Mouse (Mus musculus): ENCODE measurements around the gene Idi1.
"Not testable (repeated sequence)": the region's sequence is repeated elsewhere in the genome, so short reads cannot be mapped to it uniquely, and the experiment has no call there.

The Idi1 gene

DNA sequence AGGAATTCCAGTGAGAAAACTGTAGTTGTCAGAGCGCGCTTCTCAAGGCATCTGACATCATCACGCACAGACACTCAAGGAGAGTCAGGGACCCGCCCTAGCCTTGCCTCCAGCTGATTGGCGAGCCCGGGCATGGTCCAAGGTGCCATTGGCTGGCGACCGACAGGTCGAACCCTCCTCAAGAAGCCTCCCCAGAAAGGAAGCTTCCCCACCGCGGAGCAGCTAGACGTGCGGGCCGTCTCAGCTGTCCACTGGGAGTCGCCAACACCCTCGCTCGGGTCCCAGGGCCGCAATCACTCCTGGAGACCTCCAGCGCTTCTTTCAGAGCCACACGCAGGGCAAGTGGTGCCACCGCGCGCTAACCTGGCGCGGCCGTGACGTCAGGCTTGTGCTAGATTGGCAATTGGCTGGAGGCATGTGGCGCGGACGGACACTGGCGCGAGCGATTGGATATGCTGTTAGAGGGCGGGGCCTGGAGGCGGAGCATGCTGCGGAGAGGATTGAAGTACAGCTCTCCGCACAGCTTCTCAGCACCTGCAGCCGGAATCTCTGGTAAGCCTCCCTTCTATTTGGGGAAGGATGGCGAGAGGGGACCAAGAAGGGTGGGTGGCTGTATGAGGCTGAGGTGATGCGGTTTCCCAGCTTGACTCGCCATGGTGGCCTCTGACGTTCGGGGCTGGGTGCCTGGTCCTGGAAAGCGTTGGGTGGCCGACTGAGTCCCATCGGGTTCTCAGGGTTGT is at the start of gene Idi1:
Idi1 (plus strand) TSS at position 57 of the 740 bp plus-strand sequence.
- DNase-seq (ENCODE audit: low spot score), result peak; percentile 96

DNA sequence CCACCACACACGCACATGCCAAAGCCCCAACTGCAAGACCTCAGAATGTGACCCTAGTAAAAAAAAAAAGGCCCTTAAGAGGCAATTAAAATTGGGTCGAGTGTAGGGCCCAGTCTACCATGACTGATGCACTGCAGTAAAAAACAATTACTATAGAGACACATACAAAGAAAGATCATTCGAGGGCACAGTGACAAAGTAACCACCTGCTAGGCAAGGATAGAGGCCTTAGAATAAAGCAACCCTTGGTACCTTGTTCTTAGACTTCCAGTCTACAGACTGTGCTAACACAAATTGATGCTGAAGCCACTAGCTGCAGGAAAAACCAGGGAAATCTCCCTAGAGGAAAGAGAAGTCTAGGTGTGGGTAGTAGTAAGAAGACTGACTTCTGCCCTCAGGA is 46.9 kb upstream of the Idi1 start:
- DNase-seq (ENCODE audit: low spot score), result no peak

DNA sequence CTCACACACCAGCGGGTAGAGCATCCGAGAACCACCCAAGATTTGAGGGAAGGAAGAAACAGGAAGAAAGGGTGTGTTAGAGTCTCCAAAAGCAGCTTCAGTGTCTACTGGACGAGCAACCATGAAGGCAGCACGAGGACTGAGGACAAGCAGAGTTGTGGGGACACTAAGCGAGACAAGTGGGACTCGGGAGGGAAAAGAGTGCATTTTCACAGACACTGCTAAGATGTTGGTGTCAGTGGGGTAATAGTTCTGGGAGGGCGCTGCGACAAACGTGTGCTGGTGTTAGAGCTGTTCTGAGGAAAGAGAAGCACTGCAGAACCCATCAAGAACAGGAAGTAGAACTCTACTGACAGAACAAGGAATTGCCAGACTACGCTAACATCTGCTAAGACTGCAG is 46.2 kb upstream of the Idi1 start:
- DNase-seq (ENCODE audit: low spot score), result no peak

GRCm38 (mm10) chr13:8839937-8840336 is 45.4 kb upstream of the Idi1 start:
- DNase-seq (ENCODE audit: low spot score), result no peak

DNA sequence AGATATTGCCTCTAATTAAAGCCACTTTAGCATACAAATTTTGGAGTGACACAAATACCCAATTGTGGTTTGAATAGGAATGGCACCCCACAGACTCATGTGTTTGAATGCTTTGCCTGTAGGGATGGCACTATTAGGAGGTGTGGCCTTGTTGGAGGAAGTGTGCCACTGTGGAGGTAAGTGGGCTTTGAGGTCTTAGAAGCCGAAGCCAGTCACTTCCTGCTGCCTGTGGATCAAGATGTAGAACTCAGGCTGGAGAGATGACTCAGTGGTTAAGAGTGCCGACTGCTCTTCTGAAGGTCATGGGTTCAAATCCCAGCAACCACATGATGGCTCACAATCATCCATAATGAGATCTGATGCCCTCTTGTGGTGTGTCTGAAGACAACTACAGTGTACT is 44.4 kb upstream of the Idi1 start:
- DNase-seq (ENCODE audit: low spot score), result no peak

- not testable (repeated sequence) for DNase-seq (ENCODE audit: low spot score)
Measured at GRCm38 (mm10) chr13:8841846-8842245, 43.5 kb upstream of the Idi1 start.

GRCm38 (mm10) chr13:8842273-8842672 is 43.0 kb upstream of the Idi1 start:
- DNase-seq (ENCODE audit: low spot score), result no peak

DNA sequence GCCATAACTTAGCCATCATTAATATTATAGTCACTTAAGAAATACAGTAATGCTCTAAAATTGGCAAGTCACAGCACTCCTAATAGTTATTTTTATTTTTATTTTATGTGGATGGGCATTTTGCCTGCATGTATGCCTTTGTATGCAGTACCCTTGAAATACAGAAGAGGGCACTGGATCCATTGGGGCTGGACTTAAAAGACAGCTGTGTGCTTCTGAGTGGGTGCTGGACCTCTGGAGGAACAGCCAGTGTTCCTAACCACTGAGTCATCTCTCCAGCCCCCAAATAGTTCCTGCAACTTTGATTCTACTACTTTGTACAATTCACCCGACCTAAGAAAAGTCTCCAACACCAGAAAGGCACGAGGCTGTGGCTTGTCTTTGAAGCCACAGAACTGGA is 37.6 kb upstream of the Idi1 start:
- DNase-seq (ENCODE audit: low spot score), result peak; percentile 28

- DNase-seq (ENCODE audit: low spot score), result no peak
Measured at GRCm38 (mm10) chr13:8849311-8849710, 36.0 kb upstream of the Idi1 start.

DNA sequence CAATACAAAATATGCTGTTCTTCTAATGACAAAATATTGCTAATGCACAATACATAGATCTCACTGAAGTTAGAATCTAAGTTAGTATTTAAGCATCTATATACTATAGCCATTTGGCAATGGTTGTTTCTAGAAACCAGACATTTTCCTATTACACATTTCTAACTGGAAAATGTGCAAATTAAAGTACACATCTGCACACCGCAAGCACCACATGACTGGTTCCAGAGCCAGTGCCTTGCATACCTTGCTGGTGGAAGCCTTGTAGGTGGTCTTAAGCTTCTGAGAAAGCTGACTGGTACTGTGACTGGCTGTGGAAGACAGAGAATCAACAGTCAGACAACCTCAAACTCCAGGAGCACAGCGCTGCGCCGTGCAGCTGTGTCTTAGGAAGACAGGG is 31.9 kb upstream of the Idi1 start:
- no peak for DNase-seq (ENCODE audit: low spot score)

GRCm38 (mm10) chr13:8854769-8855168 is 30.5 kb upstream of the Idi1 start:
- no peak for DNase-seq (ENCODE audit: low spot score)

DNA sequence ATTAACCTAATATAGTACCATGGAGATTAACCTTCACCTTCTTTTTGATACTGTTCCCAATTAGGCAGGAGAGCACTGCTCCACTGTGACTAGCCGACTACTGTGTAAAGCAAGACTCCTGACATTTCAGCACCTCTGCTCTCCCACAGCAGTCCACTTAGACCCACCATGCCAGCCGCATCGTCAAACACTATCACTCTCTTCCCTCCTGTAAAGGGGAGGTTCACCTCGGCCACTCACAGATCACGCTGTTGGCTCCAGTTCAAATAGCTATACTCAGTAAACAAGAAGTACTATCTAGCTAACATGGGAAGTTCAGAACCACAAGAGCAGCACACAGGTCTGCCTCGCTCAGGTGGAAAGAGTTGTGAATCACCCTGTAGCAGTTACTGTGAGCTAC is 26.8 kb upstream of the Idi1 start:
- DNase-seq (ENCODE audit: low spot score), result no peak

DNA sequence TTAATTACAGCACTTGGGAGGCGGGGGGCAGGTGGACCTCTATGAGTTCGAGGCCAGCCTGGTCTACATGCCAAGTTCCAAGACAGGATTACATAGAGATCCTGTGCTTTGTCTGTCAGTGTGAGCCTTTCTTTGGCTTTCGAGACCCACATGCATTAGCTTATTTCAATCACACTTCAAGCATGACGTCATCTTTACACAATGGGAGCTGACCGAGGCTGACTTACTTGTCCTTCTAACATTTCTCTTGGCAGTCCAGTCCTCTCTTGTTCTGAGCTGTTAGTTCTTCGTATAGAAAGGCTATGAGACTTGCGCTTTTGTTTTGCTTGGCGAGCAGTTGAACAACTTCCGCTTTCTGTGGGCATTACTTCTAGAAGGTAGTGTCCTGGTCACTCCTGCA is 24.4 kb upstream of the Idi1 start:
- no peak for DNase-seq (ENCODE audit: low spot score)

- DNase-seq (ENCODE audit: low spot score), result no peak
Measured at GRCm38 (mm10) chr13:8864990-8865389, 20.3 kb upstream of the Idi1 start.

GRCm38 (mm10) chr13:8866612-8867011 is 18.7 kb upstream of the Idi1 start:
- no peak for DNase-seq (ENCODE audit: low spot score)

DNA sequence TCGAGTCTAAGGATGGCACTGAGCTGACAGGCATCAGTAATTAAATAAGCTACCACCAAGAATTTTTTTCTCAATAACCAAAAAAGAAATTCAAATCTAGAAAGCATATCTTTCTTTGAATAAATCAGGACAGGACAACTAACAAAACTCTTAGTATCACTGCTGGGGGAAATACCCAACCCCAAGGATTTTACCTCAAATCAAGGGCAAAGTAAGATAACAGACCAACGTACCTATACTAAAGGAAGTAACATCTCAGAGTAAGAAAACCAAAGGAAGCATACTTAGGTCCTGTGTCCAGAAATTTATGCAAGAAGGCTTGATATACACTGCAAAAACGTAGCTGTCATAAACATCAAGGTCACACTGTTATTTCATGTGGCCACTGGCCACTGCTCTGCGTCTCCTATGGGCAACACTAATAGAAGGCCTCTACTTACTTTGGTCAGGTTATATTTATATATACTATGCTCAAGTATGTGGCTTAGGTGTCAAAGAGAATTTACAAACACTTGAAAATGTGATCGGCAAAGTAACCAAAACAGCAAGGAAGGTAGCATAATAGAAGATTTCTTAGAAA is 15.6 kb upstream of the Idi1 start:
- DNase-seq (ENCODE audit: low spot score), result no peak

DNA sequence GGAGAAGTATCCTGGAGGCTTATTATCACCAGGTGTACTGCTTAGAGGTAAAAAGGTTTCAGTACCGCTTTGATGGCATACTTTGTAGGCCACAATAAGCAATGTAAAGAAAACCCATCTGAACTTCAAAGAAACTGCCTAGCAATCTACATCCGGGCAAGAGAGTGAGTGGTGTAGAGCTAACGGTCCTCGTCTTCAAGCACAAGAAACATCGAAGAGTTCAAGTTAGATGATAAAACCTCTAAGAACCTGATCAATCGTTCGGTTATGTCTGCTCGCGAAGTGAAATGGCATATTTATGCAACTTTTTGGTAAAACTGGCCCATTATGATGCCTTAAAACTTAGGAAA is 15.2 kb upstream of the Idi1 start:
- DNase-seq (ENCODE audit: low spot score), result peak; percentile 51

DNA sequence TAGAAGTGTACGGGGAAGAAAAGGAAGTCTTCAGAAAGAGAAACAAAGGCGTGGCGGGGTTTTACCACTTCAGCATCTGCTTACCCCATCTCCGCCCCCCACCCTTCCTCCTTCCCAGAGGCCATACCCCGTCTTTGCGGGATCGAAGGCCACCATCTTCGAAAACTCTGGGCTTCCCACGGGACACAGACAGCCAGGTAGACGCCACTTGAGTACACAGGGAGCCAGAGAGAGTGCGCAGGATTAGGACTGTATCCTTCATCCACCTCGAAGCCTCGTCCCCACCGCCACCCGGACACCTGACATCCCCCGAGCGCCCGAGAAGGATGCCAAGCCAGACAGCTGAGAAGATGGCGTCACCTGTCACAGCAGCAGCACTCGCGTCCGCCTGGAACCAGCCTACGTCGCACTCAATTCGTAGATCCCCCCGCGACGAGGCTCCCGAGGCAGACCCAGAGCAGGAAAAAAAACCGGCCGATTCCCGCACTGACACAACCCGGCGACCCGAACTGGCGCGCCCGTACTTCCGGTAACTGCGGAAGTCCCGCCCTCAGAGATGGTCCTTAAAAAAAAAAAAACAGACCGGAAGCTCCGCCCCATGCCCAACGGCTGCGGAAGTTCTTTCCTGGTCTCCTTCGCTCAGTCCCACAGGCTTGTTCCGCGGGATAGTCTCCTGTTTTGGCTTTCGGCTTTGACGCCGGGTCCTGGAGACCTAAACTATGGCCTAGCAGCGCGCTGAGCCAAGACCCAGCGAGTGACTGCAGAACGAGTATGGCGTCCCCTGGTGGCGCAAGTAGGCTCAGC is 14.6 kb upstream of the Idi1 start:
- peak; percentile 84 for DNase-seq (ENCODE audit: low spot score)

- DNase-seq (ENCODE audit: low spot score), result no peak
Measured at GRCm38 (mm10) chr13:8871314-8871962, 13.9 kb upstream of the Idi1 start, which contains the start of gene Wdr37. Gene Wdr37 (minus strand): TSS chr13:8871909.

- DNase-seq (ENCODE audit: low spot score), result no peak
Measured at GRCm38 (mm10) chr13:8873776-8874175, 11.5 kb upstream of the Idi1 start.

- DNase-seq (ENCODE audit: low spot score), result no peak
Measured at GRCm38 (mm10) chr13:8881611-8882010, 3.7 kb upstream of the Idi1 start.

DNA sequence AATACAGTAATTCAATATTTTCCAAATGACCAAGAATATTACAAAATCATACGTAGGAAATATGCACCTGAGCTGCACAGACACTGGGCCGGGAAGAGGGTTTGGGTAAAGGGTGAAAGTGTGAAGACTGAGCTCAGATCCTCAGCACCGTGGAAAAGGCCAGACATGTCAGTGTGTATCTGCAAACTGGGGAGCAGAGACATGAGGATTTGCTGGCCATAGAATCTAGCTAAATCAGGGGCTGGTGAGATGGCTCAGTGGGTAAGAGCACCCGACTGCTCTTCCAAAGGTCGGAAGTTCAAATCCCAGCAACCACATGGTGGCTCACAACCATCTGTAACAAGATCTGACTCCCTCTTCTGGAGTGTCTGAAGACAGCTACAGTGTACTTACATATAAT is 1.4 kb upstream of the Idi1 start:
- not testable (repeated sequence) for DNase-seq (ENCODE audit: low spot score)

GRCm38 (mm10) chr13:8886185-8886560 is 872 bp downstream of the Idi1 start:
- DNase-seq (ENCODE audit: low spot score), result no peak
